Mouse (Mus musculus): ENCODE data around the gene Epm2aip1. TPM values are rescaled to one million over a fixed set of nuclear protein-coding genes. Genes with fewer than 3 reads are reported as not detected.
A peak's percentile ranks its signal among the peaks of the same experiment; 100 is the strongest.

Gene Epm2aip1
- polyA plus RNA-seq, 1 experiment from 2014 or later = 18.9 TPM

DNA sequence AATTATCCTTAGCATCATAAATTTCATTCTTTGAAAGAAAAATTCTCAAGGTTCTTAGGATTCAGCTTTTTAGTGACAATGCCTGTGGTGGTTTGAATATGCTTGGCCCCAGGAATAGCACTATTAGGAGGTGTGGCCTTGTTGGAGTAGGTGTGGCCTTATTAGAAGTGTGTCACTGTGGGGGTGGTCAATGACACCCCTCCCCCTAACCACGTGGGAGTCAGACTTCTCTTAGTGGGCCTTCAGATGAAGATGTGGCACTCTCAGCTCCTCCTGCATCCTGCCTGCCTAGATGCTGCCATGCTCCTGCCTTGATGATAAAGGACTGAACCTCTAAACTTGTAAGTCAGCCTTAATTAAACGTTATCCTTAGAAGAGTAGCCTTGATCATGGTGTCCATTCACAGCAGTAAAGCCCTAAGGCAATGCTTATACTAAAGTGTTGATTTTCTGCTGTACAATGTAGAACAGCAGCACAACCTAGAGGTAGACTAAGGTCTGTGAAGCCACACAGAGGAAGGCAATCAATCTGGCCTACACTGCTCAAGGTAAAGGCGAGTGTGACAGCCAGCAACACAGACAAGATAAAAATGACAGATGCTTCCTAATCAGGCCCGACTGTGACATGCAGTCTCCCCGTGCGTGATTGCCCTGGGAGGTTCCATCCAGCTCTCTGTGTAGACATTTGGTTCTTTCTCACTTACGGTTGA lies 19.4 kb upstream of the Epm2aip1 start:
- Histone ChIP-seq H3K27ac (ENCODE audit: low read length) (no peak overlapping the region), H3K4me2 (ENCODE audit: low read depth, low read length) (no peak overlapping the region), H3K36me3 (ENCODE audit: control insufficient read depth, insufficient read depth) (peaks cover 52% of the 10 kb centered on the region), H3K4me3 (ENCODE audit: low read length) (no peak overlapping the region), H3K9me3 (replicated peaks; ENCODE audit: control insufficient read depth, low read length) (no peaks in the 10 kb centered on the region), H3K9ac (ENCODE audit: low read length) (no peak overlapping the region), H3K4me1 (ENCODE audit: control insufficient read depth, insufficient read depth, low read length) (peaks cover 12% of the 10 kb centered on the region), H3K27me3 (ENCODE audit: control insufficient read depth, insufficient read depth, low read length) (no peaks in the 10 kb centered on the region)
- ATAC-seq (replicated peaks; ENCODE audit: extremely low read depth, insufficient read depth, low FRiP score) = no peak
- 48% methylated on average over 7 of the region's 7 CpGs for WGBS

DNA sequence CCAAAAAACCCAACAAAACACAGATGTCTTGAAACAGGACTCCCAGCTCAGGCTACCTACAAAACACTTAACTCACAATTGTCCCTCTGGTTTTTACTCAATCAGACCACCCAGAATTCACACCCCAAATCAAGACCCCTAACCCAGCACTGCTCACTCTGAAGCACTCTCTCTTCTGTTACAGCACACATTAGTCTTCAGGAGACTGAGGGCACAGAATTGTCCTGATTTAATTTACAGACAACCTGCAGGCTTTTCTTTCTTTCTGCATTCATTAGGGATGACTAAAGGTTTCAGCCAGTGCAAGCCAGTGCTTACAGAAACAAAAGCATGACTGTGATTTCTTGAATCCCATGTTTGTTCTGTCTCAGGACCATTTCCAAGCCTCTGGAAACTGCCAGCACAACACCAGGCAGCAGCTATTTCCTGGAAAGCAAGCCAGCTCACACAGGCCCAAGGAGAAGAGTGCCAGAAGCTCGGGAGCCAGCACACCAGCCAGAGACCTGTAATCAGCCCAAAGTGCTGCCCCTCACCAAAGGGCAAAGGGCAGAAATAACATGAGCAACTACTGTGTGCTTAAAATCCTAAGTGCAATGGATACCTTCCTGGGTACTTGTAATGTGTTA lies 11.3 kb upstream of the Epm2aip1 start:
- WGBS = 31% methylated on average over 1 of the region's 1 CpGs
- H3K27me3 ChIP-seq (ENCODE audit: control insufficient read depth, insufficient read depth, low read length) = no peaks in the 10 kb centered on the region
- no peak overlapping the region for H3K9ac ChIP-seq (ENCODE audit: low read length)
- ATAC-seq (replicated peaks; ENCODE audit: extremely low read depth, insufficient read depth, low FRiP score) = no peak; the same call in 1 of the 2 replicates
- no peak overlapping the region for H3K4me3 ChIP-seq (ENCODE audit: low read length)
- peaks cover 57% of the 10 kb centered on the region for H3K36me3 ChIP-seq (ENCODE audit: control insufficient read depth, insufficient read depth)
- H3K27ac ChIP-seq (ENCODE audit: low read length) = no peak overlapping the region
- H3K9me3 ChIP-seq (replicated peaks; ENCODE audit: control insufficient read depth, low read length) = no peaks in the 10 kb centered on the region
- no peak overlapping the region for H3K4me2 ChIP-seq (ENCODE audit: low read depth, low read length)
- H3K4me1 ChIP-seq (ENCODE audit: control insufficient read depth, insufficient read depth, low read length) = no peaks in the 10 kb centered on the region

DNA sequence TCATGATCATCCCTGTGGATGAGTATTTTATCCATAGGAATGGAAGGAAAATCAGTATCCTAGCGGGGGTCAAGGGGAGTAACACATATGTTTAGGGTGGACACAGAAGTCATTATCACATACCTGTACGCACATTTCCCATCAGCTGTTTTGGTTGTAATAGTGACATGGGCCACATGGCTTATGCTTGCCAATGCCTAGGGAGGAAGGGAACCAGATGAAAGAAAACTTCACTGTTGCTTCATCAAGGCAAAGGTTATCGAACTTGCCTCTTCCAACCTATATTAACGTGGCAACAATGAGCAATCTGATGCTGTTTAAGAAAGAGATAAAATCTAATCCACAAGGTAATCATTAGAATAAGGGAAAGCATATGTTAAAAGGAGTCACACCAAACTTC lies 10.4 kb upstream of the Epm2aip1 start:
- no peak overlapping the region for H3K4me3 ChIP-seq (ENCODE audit: low read length)
- H3K9me3 ChIP-seq (replicated peaks; ENCODE audit: control insufficient read depth, low read length) = no peaks in the 10 kb centered on the region
- 95% methylated on average over 4 of the region's 4 CpGs for WGBS
- no peak overlapping the region for H3K4me2 ChIP-seq (ENCODE audit: low read depth, low read length)
- ATAC-seq (replicated peaks; ENCODE audit: extremely low read depth, insufficient read depth, low FRiP score) = no peak
- H3K9ac ChIP-seq (ENCODE audit: low read length) = no peak overlapping the region
- H3K27ac ChIP-seq (ENCODE audit: low read length) = no peak overlapping the region
- H3K36me3 ChIP-seq (ENCODE audit: control insufficient read depth, insufficient read depth) = peaks cover 55% of the 10 kb centered on the region
- no peaks in the 10 kb centered on the region for H3K4me1 ChIP-seq (ENCODE audit: control insufficient read depth, insufficient read depth, low read length)
- H3K27me3 ChIP-seq (ENCODE audit: control insufficient read depth, insufficient read depth, low read length) = no peaks in the 10 kb centered on the region

DNA sequence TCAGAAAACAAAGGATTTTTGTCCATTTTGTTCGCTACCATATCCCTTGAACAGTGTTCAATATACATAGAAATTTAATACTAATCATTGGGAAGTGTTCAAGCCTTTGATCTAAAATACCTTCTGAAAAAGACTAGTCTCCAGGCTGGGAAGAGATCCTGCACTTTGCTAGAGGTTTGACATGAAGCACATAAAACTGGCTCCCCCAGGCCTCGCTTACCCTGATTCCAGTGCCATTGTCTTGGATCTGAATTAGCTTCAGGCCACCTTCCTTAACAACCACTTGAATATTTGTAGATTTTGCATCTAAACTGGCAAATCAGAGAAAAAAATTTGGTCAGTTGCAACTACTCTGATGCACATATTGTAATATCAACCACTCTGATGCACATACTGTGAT lies 3.7 kb upstream of the Epm2aip1 start:
- Histone ChIP-seq H3K9me3 (replicated peaks; ENCODE audit: control insufficient read depth, low read length) (no peaks in the 10 kb centered on the region), H3K27me3 (ENCODE audit: control insufficient read depth, insufficient read depth, low read length) (no peaks in the 10 kb centered on the region), H3K4me3 (ENCODE audit: low read length) (no peak overlapping the region), H3K36me3 (ENCODE audit: control insufficient read depth, insufficient read depth) (peaks cover 25% of the 10 kb centered on the region), H3K4me1 (ENCODE audit: control insufficient read depth, insufficient read depth, low read length) (peaks cover 5% of the 10 kb centered on the region; the same call in 1 of the 2 replicates), H3K4me2 (ENCODE audit: low read depth, low read length) (no peak overlapping the region), H3K27ac (ENCODE audit: low read length) (no peak overlapping the region), H3K9ac (ENCODE audit: low read length) (no peak overlapping the region)
- no peak for ATAC-seq (replicated peaks; ENCODE audit: extremely low read depth, insufficient read depth, low FRiP score)
- WGBS = 99% methylated on average over 2 of the region's 2 CpGs

DNA sequence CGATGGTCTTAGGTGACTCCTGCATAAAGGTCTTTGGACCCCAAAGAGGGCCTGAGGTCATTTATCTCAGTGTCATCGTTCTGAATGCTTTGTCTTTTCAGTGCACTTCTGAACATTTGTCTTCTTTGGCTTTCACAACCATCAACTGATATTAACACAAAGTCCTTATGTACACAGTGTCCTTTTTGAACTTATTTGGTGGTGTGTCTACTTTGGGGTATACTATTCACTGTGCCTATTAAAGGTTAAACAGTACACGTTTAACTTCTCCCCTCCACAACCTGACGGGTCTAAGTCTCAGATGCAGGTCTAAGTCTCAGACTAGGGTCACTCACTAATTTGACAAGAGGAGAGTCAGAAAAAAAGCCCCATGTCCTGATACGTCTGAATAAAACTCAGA lies 1.1 kb upstream of the Epm2aip1 start:
- peaks cover 9% of the 10 kb centered on the region for H3K36me3 ChIP-seq (ENCODE audit: control insufficient read depth, insufficient read depth)
- H3K27ac ChIP-seq (ENCODE audit: low read length) = peak overlapping the region; percentile 97
- 14% methylated on average over 5 of the region's 5 CpGs for whole genome bisulfite sequencing
- H3K9ac ChIP-seq (ENCODE audit: low read length) = peak overlapping the region; percentile 96
- H3K4me1 ChIP-seq (ENCODE audit: control insufficient read depth, insufficient read depth, low read length) = peaks cover 25% of the 10 kb centered on the region
- H3K4me3 ChIP-seq (ENCODE audit: low read length) = peak overlapping the region; percentile 69
- H3K9me3 ChIP-seq (replicated peaks; ENCODE audit: control insufficient read depth, low read length) = no peaks in the 10 kb centered on the region
- no peaks in the 10 kb centered on the region for H3K27me3 ChIP-seq (ENCODE audit: control insufficient read depth, insufficient read depth, low read length)
- H3K4me2 ChIP-seq (ENCODE audit: low read depth, low read length) = peak overlapping the region; percentile 67
- no peak for ATAC-seq (replicated peaks; ENCODE audit: extremely low read depth, insufficient read depth, low FRiP score)

DNA sequence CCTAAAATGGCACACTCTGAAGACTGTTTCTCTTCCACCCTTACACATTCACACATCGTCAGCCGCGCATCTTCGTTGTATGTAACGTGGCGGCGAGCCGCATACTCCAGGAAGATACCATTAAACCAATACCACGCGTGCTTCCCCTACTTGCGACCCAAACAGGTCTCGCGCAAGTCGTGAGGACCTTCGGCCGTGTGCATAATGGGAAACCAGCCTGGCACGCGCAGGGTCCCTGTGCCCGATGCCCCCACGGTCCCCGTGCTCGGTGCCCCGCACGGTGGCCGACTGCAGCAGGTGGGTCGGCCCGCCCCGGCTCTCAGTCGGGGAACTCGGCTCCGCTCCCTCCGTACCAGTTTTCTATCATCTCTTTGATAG lies 684 bp upstream of the Epm2aip1 start:
- Histone ChIP-seq H3K9ac (ENCODE audit: low read length) (peak overlapping the region; percentile 96), H3K9me3 (replicated peaks; ENCODE audit: control insufficient read depth, low read length) (no peaks in the 10 kb centered on the region), H3K27me3 (ENCODE audit: control insufficient read depth, insufficient read depth, low read length) (no peaks in the 10 kb centered on the region), H3K4me3 (ENCODE audit: low read length) (peak overlapping the region; percentile 69), H3K36me3 (ENCODE audit: control insufficient read depth, insufficient read depth) (peaks cover 8% of the 10 kb centered on the region), H3K4me1 (ENCODE audit: control insufficient read depth, insufficient read depth, low read length) (peaks cover 30% of the 10 kb centered on the region), H3K4me2 (ENCODE audit: low read depth, low read length) (peak overlapping the region; percentile 67), H3K27ac (ENCODE audit: low read length) (peak overlapping the region; percentile 97)
- under 1% methylated on average over 32 of the region's 32 CpGs for WGBS
- ATAC-seq (replicated peaks; ENCODE audit: extremely low read depth, insufficient read depth, low FRiP score) = peak; percentile 18

DNA sequence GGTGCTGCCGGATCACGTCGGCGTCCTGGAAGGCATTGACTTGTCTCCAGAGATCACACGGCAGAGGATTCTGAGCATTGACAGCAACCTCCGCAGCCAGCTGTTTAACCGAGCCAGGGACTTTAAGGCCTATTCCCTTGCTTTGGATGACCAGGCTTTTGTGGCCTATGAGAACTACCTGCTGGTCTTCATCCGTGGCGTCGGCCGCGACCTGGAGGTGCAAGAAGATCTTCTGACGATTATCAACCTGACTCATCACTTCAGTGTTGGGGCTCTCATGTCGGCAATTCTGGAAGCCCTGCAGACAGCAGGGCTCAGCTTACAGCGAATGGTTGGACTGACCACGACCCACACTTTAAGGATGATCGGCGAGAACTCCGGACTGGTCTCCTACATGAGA lies 627 bp downstream of the Epm2aip1 start:
- ATAC-seq (replicated peaks; ENCODE audit: extremely low read depth, insufficient read depth, low FRiP score) = no peak
- Histone ChIP-seq H3K36me3 (ENCODE audit: control insufficient read depth, insufficient read depth) (0 out of 2 replicates have a peak, but pooled peaks cover 3% of the 10 kb centered on the region), H3K27me3 (ENCODE audit: control insufficient read depth, insufficient read depth, low read length) (no peaks in the 10 kb centered on the region), H3K4me2 (ENCODE audit: low read depth, low read length) (peak overlapping the region; percentile 86), H3K9me3 (replicated peaks; ENCODE audit: control insufficient read depth, low read length) (no peaks in the 10 kb centered on the region), H3K4me1 (ENCODE audit: control insufficient read depth, insufficient read depth, low read length) (peaks cover 31% of the 10 kb centered on the region), H3K9ac (ENCODE audit: low read length) (peak overlapping the region; percentile 87), H3K4me3 (ENCODE audit: low read length) (peak overlapping the region; percentile 69), H3K27ac (ENCODE audit: low read length) (peak overlapping the region; percentile 98)
- WGBS = 6% methylated on average over 19 of the region's 19 CpGs

DNA sequence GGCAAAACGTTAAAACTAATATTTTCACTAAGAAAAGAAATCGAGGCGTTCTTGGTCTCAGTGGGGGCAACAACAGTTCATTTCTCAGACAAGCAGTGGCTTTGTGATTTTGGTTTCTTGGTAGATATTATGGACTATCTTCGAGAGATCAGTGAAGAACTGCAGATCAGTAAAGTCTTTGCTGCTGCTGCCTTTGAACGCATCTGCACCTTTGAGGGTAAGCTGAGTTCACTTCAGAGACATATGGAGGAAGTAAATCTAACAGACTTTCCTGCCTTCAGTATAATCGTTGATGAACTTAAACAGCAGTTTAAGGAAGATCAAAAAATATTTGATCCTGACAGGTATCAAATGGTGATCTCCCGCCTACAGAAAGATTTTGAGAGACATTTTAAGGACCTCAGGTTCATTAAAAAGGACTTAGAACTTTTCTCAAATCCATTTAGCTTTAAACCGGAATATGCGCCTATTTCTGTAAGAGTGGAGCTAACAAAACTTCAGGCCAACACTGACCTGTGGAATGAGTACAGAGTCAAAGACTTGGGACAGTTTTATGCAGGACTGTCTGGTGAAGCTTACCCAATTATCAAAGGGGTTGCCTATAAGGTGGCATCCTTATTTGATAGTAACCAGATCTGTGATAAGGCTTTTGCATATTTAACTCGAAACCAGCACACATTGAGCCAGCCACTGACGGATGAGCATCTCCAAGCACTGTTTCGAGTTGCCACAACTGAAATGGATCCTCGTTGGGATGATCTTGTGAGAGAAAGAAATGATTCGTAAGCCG lies 1.5 kb downstream of the Epm2aip1 start:
- 51% methylated on average over 15 of the region's 15 CpGs for WGBS
- Histone ChIP-seq H3K27ac (ENCODE audit: low read length) (peak overlapping the region; percentile 98), H3K9me3 (replicated peaks; ENCODE audit: control insufficient read depth, low read length) (no peaks in the 10 kb centered on the region), H3K4me1 (ENCODE audit: control insufficient read depth, insufficient read depth, low read length) (peaks cover 31% of the 10 kb centered on the region), H3K9ac (ENCODE audit: low read length) (peak overlapping the region; percentile 87), H3K36me3 (ENCODE audit: control insufficient read depth, insufficient read depth) (peaks cover 3% of the 10 kb centered on the region), H3K27me3 (ENCODE audit: control insufficient read depth, insufficient read depth, low read length) (no peaks in the 10 kb centered on the region), H3K4me3 (ENCODE audit: low read length) (peak overlapping the region; percentile 69), H3K4me2 (ENCODE audit: low read depth, low read length) (peak overlapping the region; percentile 86)
- ATAC-seq (replicated peaks; ENCODE audit: extremely low read depth, insufficient read depth, low FRiP score) = no peak

DNA sequence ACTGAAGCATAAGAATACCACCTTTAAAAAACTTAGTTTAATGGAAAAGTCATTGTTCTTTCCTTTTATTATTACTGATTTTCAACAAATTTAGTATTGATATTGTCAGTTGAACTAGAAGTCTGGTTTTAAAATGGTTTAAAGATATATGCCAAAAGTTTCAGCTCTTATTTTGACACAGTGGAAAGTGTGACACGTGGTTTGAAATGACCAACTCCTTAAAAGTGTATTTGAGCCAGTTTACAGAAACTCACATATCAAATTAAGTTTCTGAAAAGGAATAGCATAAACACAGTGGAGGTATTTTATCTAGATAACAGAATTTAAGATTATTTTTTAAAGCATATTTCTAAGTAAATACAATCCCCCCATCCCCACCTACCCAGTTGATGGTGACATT lies 2.2 kb downstream of the Epm2aip1 start:
- H3K36me3 ChIP-seq (ENCODE audit: control insufficient read depth, insufficient read depth) = peaks cover 11% of the 10 kb centered on the region
- H3K4me3 ChIP-seq (ENCODE audit: low read length) = peak overlapping the region; percentile 69
- H3K9me3 ChIP-seq (replicated peaks; ENCODE audit: control insufficient read depth, low read length) = no peaks in the 10 kb centered on the region
- no peak for ATAC-seq (replicated peaks; ENCODE audit: extremely low read depth, insufficient read depth, low FRiP score)
- WGBS = 49% methylated on average over 1 of the region's 1 CpGs
- H3K9ac ChIP-seq (ENCODE audit: low read length) = peak overlapping the region; percentile 87; the same call in 1 of the 2 replicates
- H3K27ac ChIP-seq (ENCODE audit: low read length) = no peak overlapping the region
- peak overlapping the region; percentile 86 for H3K4me2 ChIP-seq (ENCODE audit: low read depth, low read length)
- H3K27me3 ChIP-seq (ENCODE audit: control insufficient read depth, insufficient read depth, low read length) = no peaks in the 10 kb centered on the region
- peaks cover 31% of the 10 kb centered on the region for H3K4me1 ChIP-seq (ENCODE audit: control insufficient read depth, insufficient read depth, low read length)

Data from heart, embryonic 16.5 days (tissue).